Mouse (Mus musculus) MEL-GATA-1-ER (cell line): ENCODE data around the gene Knop1.

Source experiments
- DNase-seq: peaks from one replicate; pipeline ENCODE4 v3.0.0-alpha.2; 2012; ENCODE audit warnings: low read depth; ENCODE audit errors: extremely low read depth

Gene Knop1

DNA sequence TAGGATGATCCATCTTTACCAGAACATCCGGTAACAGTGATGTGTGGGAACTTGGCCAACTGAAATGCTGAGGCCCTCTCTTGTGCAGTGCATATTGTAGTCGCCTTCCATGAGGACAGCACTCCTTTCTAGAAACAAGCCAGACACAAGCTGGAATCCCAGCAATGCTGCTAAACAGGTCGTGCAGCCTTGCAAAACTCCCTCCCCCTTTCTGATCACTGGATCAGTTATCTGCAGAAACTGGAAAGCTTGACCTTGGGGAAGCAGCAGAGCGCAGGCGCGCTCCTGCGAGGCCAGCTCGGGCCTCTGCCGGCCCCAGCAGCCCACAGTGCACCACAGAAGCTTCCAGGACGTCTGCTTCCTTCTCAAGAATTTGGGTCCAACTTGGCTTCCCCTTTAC is 7.3 kb downstream of the Knop1 start:
- no peak for DNase-seq

DNA sequence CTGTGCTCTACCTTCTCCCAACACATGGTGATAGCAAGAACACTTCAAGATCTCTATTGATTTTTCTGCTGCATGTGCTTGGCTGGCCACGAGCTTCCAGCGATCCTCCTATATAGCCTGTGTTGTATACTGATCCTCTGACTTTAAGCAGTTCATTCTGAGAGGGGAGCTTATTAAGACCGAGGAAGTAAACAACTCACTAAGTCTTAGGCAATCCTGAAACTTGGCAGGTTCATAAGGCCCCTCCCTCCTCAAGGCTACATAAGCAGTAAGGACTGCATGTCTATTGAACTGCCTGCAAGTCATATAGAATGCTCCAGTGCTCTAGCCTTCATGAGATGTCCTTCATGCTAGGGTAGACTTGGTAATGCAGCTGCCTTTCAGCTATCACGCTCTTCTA is 9.7 kb downstream of the Knop1 start:
- no peak for DNase-seq

DNA sequence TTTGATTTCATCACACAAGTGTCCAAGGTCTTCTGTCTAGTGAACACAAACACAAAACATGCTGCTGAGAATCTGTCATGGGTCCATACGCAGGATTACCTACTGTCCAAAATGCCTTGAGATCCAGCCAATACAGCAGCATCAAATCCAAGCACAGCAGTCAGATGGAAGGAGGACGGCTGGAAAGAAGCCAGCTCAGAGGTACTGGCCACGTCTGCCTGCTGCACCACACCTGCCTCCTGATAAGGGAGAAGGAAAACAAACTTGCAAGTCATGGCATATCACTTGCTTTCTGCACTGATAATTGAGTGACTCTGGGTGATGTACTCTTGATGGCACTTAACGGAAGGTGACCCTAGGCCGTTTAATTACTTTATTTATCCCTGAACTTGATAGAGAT is 10.9 kb downstream of the Knop1 start:
- no peak for DNase-seq

DNA sequence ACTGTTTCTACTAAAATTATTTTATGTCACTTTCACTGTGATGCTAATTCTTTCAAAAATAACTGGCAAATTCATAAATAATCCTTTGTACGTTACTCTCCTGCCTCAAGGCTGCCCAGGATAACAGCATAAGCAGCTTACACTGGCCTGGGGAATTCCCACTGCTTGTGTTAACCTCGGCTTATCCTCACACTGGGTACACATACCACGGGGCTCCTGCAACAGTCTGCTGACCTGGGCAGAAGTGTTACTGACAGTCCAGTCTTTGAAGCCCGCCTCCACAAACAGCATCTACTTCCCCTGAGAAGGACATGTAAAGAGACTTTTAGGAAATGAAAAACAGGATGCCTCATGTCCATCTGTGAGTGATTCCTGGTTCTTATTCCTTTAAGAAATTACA is 13.1 kb downstream of the Knop1 start:
- DNase-seq: no peak

DNA sequence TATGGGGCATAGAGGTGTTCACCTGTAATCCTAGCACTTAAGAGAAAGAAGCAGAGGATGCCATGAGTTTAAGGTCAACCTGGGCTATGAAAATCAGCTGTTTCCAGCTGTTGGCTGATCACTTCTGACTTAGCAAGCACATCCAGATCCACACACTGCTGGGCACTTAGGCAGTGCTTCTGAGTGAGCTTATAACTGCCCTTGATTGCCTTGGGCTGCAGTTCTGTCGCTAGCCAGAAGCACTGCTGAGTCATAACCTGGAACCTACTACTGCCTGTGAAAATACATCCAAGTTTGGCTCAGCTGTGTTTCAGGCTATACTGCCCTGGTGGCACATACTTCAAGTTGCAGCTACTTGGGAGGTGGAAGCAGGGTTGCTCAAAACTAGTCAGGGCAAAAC is 14.3 kb downstream of the Knop1 start:
- no peak for DNase-seq

DNA sequence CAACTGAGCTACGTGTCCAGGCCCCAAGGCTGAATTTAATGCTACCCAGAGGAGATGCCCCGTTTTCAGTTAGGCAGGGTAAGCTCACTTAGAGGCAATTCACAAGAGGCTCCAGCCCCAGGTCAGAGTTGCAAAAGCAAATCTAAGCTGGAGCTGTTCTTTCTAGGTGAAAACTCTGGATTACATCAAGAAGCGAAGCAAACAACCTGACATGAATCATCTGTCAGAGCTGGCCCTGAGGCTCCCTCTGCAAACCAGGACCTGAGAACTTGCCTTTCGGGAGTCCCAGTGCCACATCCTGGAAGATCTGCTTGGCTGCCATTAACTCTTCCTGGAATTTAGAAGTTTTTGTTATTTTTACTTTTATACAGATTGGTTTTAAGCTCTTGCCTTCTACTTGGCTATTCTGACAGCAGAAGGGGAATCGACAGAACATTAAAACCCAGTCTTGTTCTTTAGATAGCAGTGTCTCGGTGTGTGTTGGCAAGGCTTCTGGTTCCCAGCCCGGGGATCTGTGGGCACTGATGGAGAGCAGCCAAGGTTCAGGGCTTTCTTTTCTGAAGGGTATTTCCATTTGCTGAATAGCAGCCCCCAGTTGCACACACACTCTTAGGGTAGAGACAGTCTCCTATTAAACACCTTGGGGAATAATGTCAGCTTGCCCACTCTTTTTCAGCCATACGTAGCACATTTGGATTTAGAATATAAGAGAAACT is 14.9 kb downstream of the Knop1 start:
- DNase-seq: no peak

DNA sequence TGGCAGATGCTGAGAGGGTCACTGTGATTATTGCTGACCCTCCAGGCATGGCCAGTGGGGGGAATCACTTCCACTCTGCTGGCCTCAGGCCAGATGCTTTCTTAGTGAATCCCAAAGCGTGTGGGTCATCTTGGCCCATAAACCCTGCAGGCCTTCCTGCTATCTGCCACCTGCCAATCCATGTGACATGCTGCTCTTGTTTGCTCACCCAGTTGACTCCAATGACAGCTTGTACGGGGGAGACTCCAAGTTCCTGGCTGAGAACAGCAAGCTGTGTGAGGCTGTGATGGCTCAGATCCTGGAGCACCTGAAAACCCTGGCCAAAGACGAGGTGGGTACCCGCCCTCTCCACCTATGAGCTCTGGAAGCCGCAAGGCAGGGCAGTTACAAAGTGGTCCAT is 18.2 kb downstream of the Knop1 start:
- DNase-seq: no peak

DNA sequence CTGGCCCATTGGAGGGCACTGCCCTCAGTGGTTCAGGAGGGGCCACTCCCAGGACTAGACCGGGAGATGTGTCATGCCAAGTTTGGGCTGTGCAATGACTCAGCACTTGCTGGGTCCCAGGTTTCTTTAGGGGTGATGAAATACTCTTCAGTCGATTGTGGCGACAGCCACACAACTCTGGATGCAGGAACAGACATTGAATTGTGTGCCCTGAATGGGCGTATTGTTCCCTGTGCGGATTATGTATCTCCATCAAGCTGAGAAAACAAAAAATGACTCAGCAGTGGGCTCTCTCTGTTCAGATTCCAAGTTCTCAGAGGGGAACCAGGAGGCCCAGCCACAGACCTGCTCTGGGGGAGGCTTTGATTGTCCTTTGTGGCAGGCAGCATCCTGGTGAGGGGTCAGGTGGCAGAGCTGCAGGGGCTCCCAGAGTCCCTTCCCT is 28.1 kb downstream of the Knop1 start:
- no peak for DNase-seq

DNA sequence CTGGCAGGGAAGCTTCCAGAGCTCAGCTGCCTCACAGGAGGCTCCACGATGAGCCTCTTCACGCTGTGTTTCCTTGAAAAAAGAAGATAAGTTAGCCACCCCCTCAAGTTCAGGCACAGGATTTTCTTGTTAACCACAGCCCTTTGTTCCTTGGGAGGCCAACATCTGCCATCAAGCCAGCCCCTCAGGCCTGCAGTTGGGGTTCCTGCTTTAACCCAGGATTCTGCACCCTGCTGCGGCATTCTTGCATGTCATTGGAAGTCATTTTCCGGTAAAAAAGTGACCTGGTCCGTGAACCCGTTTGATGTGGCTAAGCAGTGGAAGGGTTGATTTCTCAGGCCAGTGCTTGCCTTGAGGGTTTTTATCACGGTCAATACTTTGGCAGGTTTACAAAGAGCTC is 31.6 kb downstream of the Knop1 start:
- no peak for DNase-seq

DNA sequence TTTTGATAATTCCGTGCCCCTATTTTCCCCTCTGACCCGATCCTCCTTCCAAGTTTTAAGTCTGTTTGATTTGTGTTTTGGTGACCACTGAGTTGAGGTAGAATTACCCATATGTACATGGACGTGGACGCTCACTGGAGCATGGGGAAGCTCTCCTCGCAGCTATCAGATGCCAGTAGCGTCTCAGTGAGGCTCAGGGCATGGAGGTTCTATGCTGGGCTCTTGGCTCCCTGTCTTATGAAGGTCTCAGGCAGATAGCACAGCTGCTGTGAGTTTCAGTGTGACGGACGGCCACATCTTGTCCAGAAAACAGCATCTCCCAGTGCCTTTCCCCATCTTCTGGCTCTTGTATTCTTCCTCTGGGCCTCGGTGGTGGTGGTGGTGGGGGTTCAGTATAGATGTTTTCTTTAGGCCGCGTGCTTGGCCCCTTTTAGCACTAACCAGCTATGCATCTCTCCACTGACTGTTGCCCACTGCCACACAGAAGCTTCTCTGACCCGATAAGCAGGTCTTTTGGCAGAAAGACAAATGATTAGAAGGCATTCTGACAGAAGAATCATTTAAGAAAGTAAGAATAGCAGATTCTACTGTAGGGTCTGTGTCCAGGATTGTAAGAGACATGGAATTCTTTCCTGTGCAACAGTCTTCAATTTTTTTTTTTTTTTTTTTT is 34.0 kb downstream of the Knop1 start:
- DNase-seq: no peak

DNA sequence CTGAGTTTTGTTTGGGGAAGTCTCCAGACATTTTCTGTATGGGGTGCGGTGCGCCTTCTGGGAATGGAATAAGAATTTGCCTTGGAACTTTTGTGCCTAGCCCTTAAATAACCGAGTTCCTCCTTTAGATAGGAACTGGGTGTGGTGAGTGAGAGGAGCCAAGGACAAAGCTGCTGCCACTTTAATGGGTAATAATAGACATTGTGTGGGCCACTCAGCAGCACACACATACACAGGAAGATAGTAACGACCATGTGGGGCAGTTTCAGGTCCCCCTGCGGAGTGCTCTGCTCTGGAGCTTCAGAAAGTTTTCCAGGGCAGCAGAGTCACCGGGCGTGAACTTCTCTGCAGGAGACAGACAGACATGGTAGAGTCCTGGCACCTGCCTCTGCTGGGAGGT is 34.7 kb downstream of the Knop1 start:
- DNase-seq: no peak

DNA sequence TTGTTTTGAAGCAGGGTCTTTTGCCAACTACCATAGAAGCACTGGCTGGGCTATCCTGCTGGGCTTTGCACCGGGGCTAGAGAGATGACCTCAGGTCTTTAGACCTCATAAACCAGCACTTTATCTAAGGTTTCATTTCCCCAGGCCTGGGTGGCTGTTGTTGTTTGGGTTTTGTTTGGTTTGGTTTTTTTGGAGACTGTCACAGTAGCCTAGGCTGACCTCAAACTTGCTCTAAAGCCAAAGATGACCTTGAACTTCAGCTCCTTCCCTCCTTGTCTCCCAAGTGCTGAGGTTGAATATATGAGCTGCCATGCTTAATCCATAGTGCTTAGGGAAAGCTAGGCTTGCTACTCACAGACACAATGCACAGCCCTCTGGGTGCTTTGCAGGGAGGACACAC is 36.4 kb downstream of the Knop1 start:
- DNase-seq: no peak

DNA sequence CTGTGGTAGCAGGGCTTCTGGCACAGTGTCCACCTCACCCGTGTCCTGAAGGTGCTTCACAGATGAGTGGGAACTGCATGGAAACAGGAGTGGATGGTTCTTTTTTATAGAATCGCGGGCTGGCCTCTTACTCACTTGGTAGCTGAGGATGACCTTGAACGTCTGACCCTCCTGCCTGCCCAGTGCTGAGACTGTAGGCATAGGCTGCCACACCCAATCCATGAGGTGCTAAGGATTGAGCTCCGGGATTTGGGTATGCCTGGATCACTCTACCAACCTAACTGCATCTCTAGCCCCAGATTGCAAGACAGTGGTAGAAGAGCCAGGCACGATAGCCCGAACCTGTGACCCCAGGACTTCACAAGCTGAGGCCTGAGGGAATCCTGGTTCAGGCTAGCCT is 38.3 kb downstream of the Knop1 start:
- no peak for DNase-seq

DNA sequence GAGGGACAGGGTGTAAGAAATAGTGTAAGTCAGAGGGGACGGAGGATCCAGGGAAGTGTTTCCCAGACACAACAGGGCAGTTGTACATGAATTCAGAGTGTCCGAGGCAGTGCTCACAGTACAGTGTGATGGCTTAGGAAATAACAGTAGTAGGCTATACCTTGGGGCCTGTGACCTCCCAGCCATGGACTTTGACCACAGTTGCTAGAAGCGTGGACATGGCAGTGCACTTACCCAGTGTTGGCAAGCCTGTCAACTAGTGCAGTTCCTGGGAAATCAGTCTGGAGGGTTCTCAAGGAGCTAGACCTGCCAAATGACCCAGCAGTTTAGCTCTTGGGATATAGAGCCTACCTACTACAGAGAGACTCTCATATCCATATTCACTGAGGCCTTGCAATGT is 39.8 kb downstream of the Knop1 start:
- DNase-seq: no peak

DNA sequence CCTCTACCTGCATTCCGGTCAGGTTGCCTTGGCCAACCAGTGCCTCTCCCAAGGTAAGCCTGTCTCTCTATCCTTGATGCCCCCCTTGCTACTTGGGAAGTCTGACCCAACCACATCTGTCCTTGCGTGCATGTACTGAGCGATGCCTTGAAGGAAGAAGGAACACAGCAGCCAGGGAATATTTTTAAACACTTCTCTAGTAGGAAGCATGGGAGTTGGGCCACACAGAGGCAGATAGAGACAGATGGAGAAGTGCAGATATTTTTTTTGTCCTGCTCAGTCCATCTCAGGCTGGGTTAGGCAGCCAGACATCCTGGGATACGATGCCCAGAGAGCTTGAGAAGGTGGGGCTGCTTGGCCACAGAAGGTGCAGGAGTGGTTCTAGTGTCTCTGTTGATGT is 42.5 kb downstream of the Knop1 start:
- no peak for DNase-seq

DNA sequence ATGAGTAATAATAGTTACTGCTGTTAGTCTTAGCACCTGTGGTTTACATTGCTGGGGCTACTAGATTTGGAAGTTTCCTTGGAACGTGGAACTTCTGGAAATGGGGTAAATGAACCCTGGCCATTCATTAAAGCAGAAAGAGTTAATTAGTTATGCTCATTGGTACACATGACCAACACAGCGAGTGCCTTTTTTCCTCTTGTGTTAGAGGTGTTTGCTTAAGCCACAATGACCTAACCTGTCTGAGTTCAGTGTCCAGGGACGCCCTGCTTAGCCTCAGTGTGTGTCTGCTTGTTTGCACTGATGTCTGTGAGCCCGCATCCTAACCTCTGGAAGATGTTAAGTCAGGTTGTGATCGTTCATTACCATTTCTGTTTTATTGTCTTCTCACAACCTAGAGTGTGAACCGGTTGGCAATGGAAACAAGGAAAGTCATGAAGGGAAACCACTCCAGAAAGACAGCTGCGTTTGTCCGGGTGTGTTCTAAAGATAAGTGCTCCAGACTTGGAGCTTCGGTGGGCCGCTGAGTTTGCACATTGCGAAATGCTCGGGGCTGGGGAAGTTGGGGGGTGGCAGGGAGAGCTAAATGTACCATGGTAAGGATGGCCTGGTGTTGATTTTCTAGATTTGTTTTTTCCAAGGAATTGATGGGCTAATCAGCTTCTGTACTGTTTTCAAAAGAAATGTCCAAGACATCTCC is 44.5 kb downstream of the Knop1 start:
- DNase-seq: peak; percentile 61

DNA sequence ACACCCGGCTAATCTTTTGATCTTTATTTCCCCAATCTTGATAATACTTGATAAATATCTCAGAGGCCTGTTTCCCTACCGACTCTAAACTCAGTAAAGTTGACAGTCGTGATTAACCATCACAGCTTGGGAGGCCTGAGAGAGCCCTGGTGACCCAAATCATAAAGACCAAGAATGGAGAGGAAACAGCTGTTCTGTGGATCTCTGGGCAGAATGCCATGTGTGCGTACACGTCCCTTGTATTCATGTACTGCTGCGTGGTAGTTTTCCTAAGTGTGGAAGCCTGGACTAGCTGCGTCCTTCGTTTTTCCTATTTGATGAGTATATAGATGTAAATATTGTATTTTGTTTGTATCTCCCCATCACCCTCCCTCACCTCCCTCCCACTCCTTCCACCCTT is 48.2 kb downstream of the Knop1 start:
- no peak for DNase-seq

DNA sequence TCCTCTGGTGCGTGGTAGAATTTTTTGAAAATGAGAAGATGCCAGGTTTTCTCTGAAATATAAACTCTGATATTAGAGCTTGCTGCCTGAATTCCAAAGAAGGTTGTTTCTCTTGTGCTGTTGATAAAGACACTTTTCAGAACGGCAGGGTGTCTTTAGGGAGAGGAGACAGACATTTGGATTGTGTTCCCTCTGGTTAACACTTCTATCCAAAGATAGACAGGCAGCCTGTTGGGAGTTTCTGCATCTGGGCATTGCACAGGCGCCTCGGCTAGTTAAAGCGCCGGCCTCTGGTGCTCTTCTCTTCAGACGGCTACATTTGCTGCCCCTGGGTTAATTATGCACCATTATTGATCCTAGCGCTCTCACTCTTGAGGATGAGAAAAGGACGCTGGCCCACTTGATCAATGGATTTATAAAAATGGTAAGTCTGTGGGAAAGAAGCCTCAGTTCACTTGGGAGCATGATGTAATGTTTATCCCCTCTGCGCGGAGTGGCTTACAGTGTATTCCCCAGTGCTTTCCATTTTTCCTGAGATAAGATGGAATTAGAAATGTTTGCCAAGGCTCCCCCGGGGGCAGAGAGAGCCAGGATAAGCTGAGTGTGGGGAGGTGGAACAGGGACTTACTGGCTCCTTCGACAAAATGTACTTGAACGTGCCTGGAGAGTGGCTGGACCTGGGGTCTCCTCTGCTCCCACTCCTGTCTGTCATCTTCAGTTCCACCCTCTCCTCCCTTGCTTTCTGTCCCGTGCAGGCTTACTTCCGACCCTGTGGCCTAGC is 49.2 kb downstream of the Knop1 start:
- no peak for DNase-seq

DNA sequence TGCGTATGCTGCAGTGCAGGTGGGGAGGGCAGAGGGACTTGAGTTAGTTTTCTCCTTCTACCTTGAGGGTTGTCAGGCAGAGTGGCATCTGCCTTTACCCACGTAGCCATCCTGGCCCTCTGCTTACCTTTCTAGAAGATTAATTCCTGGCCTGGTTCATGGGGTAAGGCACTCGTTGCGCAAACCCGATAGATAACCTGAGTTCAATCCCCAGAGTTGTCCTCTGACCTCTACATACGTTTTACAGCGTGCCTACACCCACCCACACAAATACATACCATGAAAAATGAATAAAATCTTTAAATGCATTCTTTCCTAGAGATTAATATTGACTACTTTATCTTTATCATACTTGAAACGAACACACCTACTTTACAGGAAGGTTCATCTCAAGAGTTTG is 52.6 kb downstream of the Knop1 start:
- DNase-seq: no peak

DNA sequence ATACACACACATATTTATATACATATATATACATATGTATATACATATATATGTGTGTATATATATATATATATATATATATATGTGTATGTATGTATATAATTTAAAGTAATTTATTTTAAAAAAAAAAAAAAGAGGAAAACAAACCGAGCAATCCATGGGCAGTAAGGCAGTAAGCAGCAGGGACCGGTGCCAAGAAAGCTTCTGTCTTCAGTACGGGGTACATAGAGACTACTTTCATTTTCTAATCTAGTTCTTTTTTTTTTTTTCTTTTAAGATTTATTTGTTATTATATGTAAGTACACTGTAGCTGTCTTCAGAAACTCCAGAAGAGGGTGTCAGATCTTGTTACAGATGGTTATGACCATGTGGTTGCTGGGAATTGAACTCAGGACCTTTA is 54.3 kb downstream of the Knop1 start:
- no peak for DNase-seq

DNA sequence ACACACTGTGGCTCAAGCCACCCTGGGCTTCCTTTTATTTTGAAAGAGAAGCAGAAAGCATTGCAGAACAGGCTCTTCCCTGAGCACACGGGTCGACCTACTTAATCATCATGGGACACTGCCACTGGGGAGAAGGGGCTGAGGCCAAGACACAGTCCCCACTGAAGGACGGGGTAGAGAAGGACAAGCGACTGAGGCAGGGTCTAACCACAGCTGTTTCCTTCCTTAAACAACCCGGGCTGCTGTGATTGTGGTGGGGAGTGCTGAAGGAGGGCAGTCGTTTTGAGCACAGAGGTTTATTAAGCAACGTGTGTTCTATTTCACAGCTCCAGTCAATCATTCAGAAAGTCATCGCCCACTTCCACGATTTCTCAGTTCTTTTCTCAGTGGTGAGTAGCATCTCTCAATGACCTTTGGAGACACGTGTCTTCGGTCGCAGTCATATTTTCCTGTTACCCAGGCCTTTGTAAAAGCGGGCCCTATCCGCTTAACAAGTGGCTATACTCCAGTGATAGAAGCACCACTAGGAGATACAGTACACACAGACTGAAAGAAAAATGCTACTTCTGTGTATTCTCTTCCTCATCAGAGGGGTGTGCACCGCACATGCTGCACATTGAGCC is 55.8 kb downstream of the Knop1 start:
- no peak for DNase-seq
